ENCODE assay signal across 13 mouse cellular contexts in genomic region chr10:117160099-117160498, GRCm38 (mm10).
"Had no signal": no experiment of that assay in that cellular context is flagged by ENCODE, and none has a peak within 500 bp of the region (broad histone marks: within the 10 kb centered on the region; RNA-seq: fewer than 3 reads in every experiment).

No protein-coding gene starts in this region.

- H3K4me3 ChIP-seq: limb, embryonic 13.5 days; megakaryocyte, embryonic 14.5 days; midbrain, embryonic 15.5 days; neural tube, embryonic 12.5 days had no signal

- H3K9me3 ChIP-seq: limb, embryonic 13.5 days; megakaryocyte, embryonic 14.5 days; midbrain, embryonic 15.5 days; neural tube, embryonic 12.5 days had no signal

- H3K4me1 ChIP-seq: midbrain, embryonic 15.5 days; neural tube, embryonic 12.5 days had no signal

- H3K27ac ChIP-seq: kidney, postnatal 0 days; limb, embryonic 13.5 days; liver, embryonic 14.5 days; midbrain, embryonic 15.5 days; neural tube, embryonic 12.5 days; stomach, postnatal 0 days had no signal

- ATAC-seq: midbrain, embryonic 15.5 days had no signal

- H3K9ac ChIP-seq: limb, embryonic 13.5 days; liver, embryonic 14.5 days; midbrain, embryonic 15.5 days; neural tube, embryonic 12.5 days had no signal

- DNase-seq: kidney, adult 8-10 months; left cerebral cortex, postnatal 4 days; lung, adult 18-20 months; lung, postnatal 10 days; thymus, postnatal 14 days had no signal

- H3K4me2 ChIP-seq: limb, embryonic 13.5 days; midbrain, embryonic 11.5 days; midbrain, embryonic 15.5 days; neural tube, embryonic 12.5 days had no signal

- H3K36me3 ChIP-seq: limb, embryonic 13.5 days; midbrain, embryonic 15.5 days; neural tube, embryonic 12.5 days had no signal

- H3K27me3 ChIP-seq: limb, embryonic 13.5 days; midbrain, embryonic 15.5 days; neural tube, embryonic 12.5 days had no signal
